Mouse (Mus musculus): ENCODE data around the gene Mrvi1.

- TF ChIP-seq POLR2A (IDR thresholded peaks at IDR 0.05; ENCODE audit: insufficient read depth, low read depth, low read length) = no peak
- TF ChIP-seq CTCF (IDR thresholded peaks at IDR 0.05; ENCODE audit: insufficient read depth, low read depth, low read length) = no peak
Observed at GRCm38 (mm10) chr7:110944321-110944720, 37.9 kb downstream of the Mrvi1 start.

Measured in olfactory bulb, adult 2 months (tissue).